Mouse (Mus musculus) heart, embryonic 14.5 days (tissue): ENCODE results near the gene Rabepk. TPM values are rescaled to one million over a fixed set of nuclear protein-coding genes. Genes with fewer than 3 reads are reported as not detected.

Source experiments
- ATAC-seq: fragments of 200-750 bp; cut with Nextera tagmentation; 2 replicates; pipeline ENCODE4 v1.8.0; 2017; ENCODE audit warnings: low read depth, moderate TSS enrichment; ENCODE audit not compliant: insufficient number of reproducible peaks, insufficient read depth, low FRiP score
- H3K27ac ChIP-seq, 2 experiments: fragments of 200-500 bp in 1 of 2; fragments of 300-500 bp in 1 of 2; sonication (generic) in 1 of 2; replicated peaks in 1 of 2; 2 replicates each; pipeline ENCODE4 v1.5.1; 2012 to 2014; ENCODE audit warnings: low read depth in 2 of 2, low read length in 2 of 2, control low read depth in 1 of 2, mild to moderate bottlenecking in 1 of 2, mixed read lengths in 1 of 2; ENCODE audit not compliant: control insufficient read depth in 1 of 2, insufficient read depth in 1 of 2
- H3K27me3 ChIP-seq: fragments of 300-500 bp; sonication (generic); 2 replicates; pipeline ENCODE4 v1.6.1; 2014; ENCODE audit warnings: mild to moderate bottlenecking, low read length, control low read depth; ENCODE audit not compliant: control insufficient read depth, insufficient read depth
- H3K36me3 ChIP-seq: fragments of 300-500 bp; sonication (generic); 2 replicates; pipeline ENCODE4 v1.6.1; 2014; ENCODE audit warnings: mild to moderate bottlenecking, control low read depth, low read length, mixed read lengths; ENCODE audit not compliant: control insufficient read depth, insufficient read depth
- H3K4me1 ChIP-seq, 2 experiments: fragments of 200-500 bp in 1 of 2; fragments of 300-500 bp in 1 of 2; sonication (generic) in 1 of 2; 2 replicates each; pipeline ENCODE4 v1.6.1; 2012 to 2014; ENCODE audit warnings: low read length in 2 of 2, control low read depth in 1 of 2, mixed read lengths in 1 of 2; ENCODE audit not compliant: control insufficient read depth in 2 of 2, insufficient read depth in 2 of 2
- H3K4me2 ChIP-seq: fragments of 300-500 bp; sonication (generic); 2 replicates; pipeline ENCODE4 v1.6.1; 2014; ENCODE audit warnings: mild to moderate bottlenecking, low read length
- H3K4me3 ChIP-seq, 2 experiments: fragments of 200-500 bp in 1 of 2; fragments of 300-500 bp in 1 of 2; sonication (generic) in 1 of 2; 2 replicates each; pipeline ENCODE4 v1.5.1; 2012 to 2014; ENCODE audit warnings: low read length in 2 of 2, mild to moderate bottlenecking in 2 of 2, control low read depth in 1 of 2, low read depth in 1 of 2, moderate library complexity in 1 of 2; ENCODE audit not compliant: control insufficient read depth in 1 of 2, insufficient read depth in 1 of 2
- H3K9ac ChIP-seq: fragments of 300-500 bp; sonication (generic); 2 replicates; pipeline ENCODE4 v1.6.1; 2014; ENCODE audit warnings: mild to moderate bottlenecking, low read length
- H3K9me3 ChIP-seq: fragments of 300-500 bp; sonication (generic); 2 replicates; pipeline ENCODE4 v1.6.1; 2016; ENCODE audit warnings: low read length, control low read depth; ENCODE audit not compliant: control insufficient read depth
- WGBS: fragments of 180-500 bp; shearing (Covaris S2); extraction: QIAGEN DNeasy Blood & Tissue Kit; methylation state at CpG from one replicate; pipeline ENCODE4 v1.1.7; 2014; 5-methylcytosine and 5-hydroxymethylcytosine counted together
- polyA plus RNA-seq: library from polyadenylated mRNA; unstranded; fragments of >200 nt; fragmentation: Nextera tagmentation; extraction: Ambion mirVana; gene quantifications from 2 replicates; pipeline ENCODE4 v1.2.1, GENCODE M21; 2014

The Rabepk gene
- polyA plus RNA-seq, 1 experiment from 2014 or later = 26.7 TPM

- Histone ChIP-seq H3K4me3 (no peak overlapping the region), H3K9ac (no peak overlapping the region), H3K9me3 (no peaks in the 10 kb centered on the region), H3K4me2 (no peak overlapping the region), H3K27ac (no peak overlapping the region), H3K4me1 (peaks cover 4 to 5% of the 10 kb centered on the region in 2 experiments), H3K36me3 (0 out of 2 replicates have a peak, but pooled peaks cover 8% of the 10 kb centered on the region), H3K27me3 (no peaks in the 10 kb centered on the region)
- WGBS = 96% methylated on average over 8 of the region's 8 CpGs
- ATAC-seq = no peak
Observed at GRCm38 (mm10) chr2:34744476-34744875, 55.2 kb downstream of the Rabepk start.

GRCm38 (mm10) chr2:34742675-34743074 lies 57.0 kb downstream of the Rabepk start:
- Histone ChIP-seq H3K4me3 (no peak overlapping the region), H3K36me3 (0 out of 2 replicates have a peak, but pooled peaks cover 8% of the 10 kb centered on the region), H3K27me3 (no peaks in the 10 kb centered on the region), H3K27ac (no peak overlapping the region), H3K9me3 (no peaks in the 10 kb centered on the region), H3K9ac (no peak overlapping the region), H3K4me1 (peaks cover 4 to 5% of the 10 kb centered on the region in 2 experiments), H3K4me2 (no peak overlapping the region)
- WGBS = 80% methylated on average over 8 of the region's 8 CpGs
- ATAC-seq = no peak

- Histone ChIP-seq H3K9me3 (no peaks in the 10 kb centered on the region), H3K36me3 (0 out of 2 replicates have a peak, but pooled peaks cover 8% of the 10 kb centered on the region), H3K27me3 (no peaks in the 10 kb centered on the region), H3K4me1 (peaks cover 4 to 5% of the 10 kb centered on the region in 2 experiments), H3K27ac (no peak overlapping the region), H3K4me3 (no peak overlapping the region), H3K9ac (no peak overlapping the region), H3K4me2 (no peak overlapping the region)
- ATAC-seq = no peak
- WGBS = 88% methylated on average over 12 of the region's 12 CpGs
Observed at GRCm38 (mm10) chr2:34741390-34742159, 58.1 kb downstream of the Rabepk start.

- no peak overlapping the region for H3K27ac ChIP-seq
- no peak for ATAC-seq
- 0 out of 2 replicates have a peak, but pooled peaks cover 8% of the 10 kb centered on the region for H3K36me3 ChIP-seq
- no peak overlapping the region for H3K4me2 ChIP-seq
- WGBS = 76% methylated on average over 1 of the region's 1 CpGs
- H3K9me3 ChIP-seq = no peaks in the 10 kb centered on the region
- H3K4me1 ChIP-seq = peaks cover 4 to 13% of the 10 kb centered on the region in 2 experiments
- H3K4me3 ChIP-seq = no peak overlapping the region
- no peaks in the 10 kb centered on the region for H3K27me3 ChIP-seq
- no peak overlapping the region for H3K9ac ChIP-seq
Observed at GRCm38 (mm10) chr2:34739684-34740391, 59.9 kb downstream of the Rabepk start.

- H3K27ac ChIP-seq = no peak overlapping the region
- H3K4me3 ChIP-seq = no peak overlapping the region
- no peak overlapping the region for H3K9ac ChIP-seq
- H3K27me3 ChIP-seq = no peaks in the 10 kb centered on the region
- peaks cover 4 to 19% of the 10 kb centered on the region in 2 experiments for H3K4me1 ChIP-seq
- H3K36me3 ChIP-seq = no peaks in the 10 kb centered on the region
- 63% methylated on average over 1 of the region's 1 CpGs for WGBS
- no peaks in the 10 kb centered on the region for H3K9me3 ChIP-seq
- ATAC-seq = no peak
- H3K4me2 ChIP-seq = no peak overlapping the region
Observed at GRCm38 (mm10) chr2:34737911-34738310, 61.8 kb downstream of the Rabepk start.

GRCm38 (mm10) chr2:34736626-34737025 lies 63.1 kb downstream of the Rabepk start:
- H3K4me2 ChIP-seq = no peak overlapping the region
- H3K27me3 ChIP-seq = no peaks in the 10 kb centered on the region
- no peak for ATAC-seq
- H3K27ac ChIP-seq = no peak overlapping the region
- 84% methylated on average over 1 of the region's 1 CpGs for WGBS
- peaks cover 0 to 14% of the 10 kb centered on the region in 2 experiments; a peak in 2 of 4 replicates for H3K4me1 ChIP-seq
- no peaks in the 10 kb centered on the region for H3K9me3 ChIP-seq
- no peak overlapping the region for H3K4me3 ChIP-seq
- H3K9ac ChIP-seq = no peak overlapping the region
- H3K36me3 ChIP-seq = no peaks in the 10 kb centered on the region
